Mouse (Mus musculus): ENCODE results near the gene Aprt.

GRCm38 (mm10) chr8:122574667-122575251 lies 1.9 kb downstream of the Aprt start:
- no peak for TF ChIP-seq USF1 (IDR thresholded peaks at IDR 0.05; ENCODE audit: low read depth)
- no peak for TF ChIP-seq POLR2A (IDR thresholded peaks at IDR 0.05; ENCODE audit: insufficient read length, low read depth)
- no peak for TF ChIP-seq MAX (IDR thresholded peaks at IDR 0.05; ENCODE audit: low read depth)
- no peak for TF ChIP-seq TCF12 (IDR thresholded peaks at IDR 0.05; ENCODE audit: insufficient read depth, poor library complexity, severe bottlenecking)
- peak; percentile 15 for TF ChIP-seq POLR2AphosphoS2 (IDR thresholded peaks at IDR 0.05; ENCODE audit: insufficient read length, low read depth)

Data from myocyte (in vitro differentiated cells).